Mouse (Mus musculus): Measurements from ENCODE around the gene Nfyc. TPM values are rescaled to one million over a fixed set of nuclear protein-coding genes. Genes with fewer than 3 reads are reported as not detected.
A peak's percentile ranks its signal among the peaks of the same experiment; 100 is the strongest.

The Nfyc gene
- total RNA-seq, 2 experiments from 2014 or later, result 39.3 to 43.5 TPM

DNA sequence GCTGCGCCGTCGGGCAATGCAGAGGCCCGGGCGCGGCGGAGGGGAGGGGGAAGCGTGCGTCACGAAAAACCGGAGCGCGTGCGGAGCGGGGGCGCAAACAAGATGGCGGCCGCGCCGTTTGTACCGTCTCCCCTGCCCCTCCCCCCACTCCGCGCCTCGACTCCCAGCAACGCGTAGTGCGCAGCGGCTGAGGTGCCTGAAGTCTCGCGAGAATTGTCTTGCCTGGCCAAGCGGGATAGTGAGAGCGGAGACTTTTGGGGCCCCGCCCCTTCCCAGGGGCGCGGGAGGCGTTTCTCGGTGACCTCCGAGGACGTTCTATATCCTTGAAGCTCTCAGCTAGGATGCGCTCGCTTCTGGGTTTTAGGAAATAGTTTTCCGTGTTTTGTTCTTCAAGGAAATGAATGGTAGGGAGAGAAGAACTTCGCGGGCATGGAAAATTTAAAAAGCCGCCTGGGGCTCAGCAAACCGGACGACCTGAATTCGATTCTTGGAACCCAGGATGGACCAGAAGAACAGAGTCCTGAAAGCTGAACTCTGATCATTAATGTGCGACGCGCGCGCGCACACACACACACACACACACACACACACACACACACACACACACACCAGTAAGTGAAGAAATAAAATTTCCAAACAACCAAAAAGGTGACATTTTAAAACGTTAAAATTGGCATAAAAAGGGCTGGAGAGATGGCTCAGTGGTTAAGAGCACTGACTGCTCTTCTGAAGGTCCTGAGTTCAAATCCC is 5.6 kb downstream of the Nfyc start:
- DNase-seq, result peak; percentile 98

DNA sequence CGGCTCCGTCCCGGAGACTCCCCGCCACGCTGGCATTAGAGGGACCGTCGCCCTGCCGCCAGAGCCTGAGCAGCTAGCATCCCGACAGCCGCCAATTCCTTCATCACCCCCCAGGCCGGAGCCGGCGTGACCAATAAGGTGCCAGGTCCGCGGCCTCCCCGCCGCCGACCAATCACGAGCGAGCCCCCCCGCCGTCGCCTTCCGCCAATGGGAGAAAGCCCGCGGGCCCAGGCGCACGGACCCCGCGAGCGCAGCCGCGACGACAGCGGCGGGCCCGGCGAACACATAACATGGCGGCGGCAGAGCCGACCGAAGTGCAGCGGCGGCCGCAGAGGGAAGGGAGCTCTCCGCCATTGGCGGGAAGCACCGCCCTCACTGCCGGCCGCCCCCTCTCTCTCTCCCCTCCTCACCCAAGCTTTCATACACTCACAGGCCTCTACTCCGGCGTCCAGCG is 6.2 kb downstream of the Nfyc start:
- DNase-seq, result peak; percentile 97

- DNase-seq, result no peak
These were observed 9.0 kb downstream of the Nfyc start for GRCm38 (mm10) chr4:120822191-120822911.

DNA sequence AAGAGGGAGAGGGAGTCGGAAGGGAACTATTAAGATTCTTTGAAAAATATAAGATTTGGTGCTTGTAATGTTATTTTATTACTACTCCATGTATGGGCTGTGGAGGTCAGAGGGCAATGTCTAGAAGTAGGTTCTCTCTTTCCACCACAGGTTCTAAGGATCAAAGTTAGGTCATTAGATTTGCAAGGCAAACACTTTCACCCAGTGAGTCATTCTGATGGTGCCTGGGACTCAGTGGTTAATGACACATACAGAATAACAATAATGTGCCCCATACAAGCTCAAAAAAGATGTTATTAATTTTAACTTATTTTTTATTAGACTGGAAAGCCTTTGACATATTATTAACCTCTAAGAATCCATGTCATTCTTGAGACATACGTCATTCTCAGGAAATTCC is 11.5 kb downstream of the Nfyc start:
- DNase-seq, result no peak

GRCm38 (mm10) chr4:120819296-120819695 is 12.1 kb downstream of the Nfyc start:
- DNase-seq, result no peak

DNA sequence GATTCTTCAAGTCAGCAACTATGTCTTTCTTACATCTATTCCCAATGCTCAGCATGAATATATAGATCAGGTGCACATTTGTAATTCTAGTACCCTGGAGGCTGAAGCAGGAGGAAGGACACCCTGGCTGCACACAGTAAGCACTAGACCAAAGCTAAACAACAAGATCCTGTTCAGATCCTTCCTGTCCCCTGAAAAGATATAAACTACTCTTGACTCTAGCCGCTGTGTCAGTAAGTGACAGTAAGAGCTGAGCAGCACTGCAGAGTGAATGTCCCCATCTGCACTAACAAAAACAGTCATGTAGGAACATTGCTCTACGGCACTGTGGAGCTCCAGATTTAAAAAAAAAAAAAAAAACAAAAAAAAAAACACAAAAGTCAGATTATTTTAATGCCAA is 13.4 kb downstream of the Nfyc start:
- DNase-seq, result no peak

DNA sequence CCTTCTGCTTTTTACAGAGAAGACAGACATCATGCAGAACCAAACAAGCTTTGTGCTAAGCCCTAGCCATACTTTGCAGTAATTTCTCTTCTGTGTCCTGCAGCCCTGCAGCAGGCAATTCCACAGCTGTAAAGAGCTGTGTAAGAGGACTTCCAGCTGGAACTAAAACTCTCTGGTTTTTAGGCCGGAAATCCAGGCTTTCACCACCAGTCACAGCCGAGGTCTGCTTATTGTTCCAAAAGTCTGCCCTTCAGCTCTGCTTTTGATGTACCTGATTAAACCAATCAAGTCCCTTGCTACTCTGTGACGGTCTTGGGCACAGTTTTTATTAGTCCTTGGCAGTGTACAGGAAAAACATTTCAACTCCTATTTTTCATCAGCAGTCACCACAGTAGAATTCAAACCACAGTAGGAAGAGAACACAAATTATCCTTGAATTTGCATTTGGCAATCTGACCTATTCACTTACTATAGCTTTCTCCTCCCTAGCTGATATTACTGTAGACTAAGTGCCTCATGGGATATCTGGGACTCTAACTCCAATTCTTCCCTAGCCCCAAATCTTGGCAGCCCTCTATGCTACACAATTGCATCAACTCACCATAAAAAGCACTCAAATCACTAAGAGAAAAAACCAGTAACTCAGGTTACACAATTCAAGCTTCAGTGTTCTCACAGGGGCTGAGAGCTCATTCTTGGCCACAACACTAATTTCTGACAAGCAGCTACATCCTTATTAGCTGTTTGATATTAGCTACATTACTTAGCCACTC is 14.2 kb downstream of the Nfyc start:
- no peak for DNase-seq

DNA sequence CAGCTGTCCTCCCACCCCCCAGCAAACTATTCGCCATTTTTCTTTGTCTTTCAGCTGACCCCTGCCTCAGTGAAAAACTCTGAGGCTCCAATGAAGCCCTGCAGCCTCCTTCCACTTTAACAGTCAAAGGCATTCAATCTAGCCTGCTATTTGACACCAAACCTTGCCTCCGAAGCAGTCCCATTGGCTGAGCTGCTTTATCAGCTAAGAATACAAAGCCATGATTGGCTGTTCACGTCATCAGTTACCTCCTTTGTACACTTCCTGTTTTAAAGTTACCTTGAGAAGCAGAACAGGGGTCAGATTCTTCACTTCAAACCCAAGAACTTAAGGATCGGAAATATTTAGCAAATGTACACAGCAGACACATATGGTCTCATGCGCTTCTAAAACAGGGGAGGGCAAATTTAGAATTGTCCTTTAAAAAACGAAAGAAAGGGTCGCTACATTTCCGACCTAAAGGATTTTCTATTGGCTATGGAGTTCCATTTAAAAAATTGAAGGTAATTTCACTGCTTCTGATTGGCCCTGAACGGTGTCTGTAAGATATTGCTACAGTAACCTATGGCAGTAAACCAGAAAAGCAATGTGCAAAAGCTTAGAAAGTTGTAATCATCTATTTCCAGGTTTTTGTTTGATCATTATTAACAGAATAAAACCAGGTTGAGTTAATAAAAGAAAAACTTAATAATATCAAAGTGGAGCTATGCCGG is 15.6 kb downstream of the Nfyc start:
- peak; percentile 77 for DNase-seq

- DNase-seq, result no peak
These were observed 16.2 kb downstream of the Nfyc start for GRCm38 (mm10) chr4:120815163-120815562.

GRCm38 (mm10) chr4:120814171-120814570 is 17.2 kb downstream of the Nfyc start:
- no peak for DNase-seq

- no peak for DNase-seq
These were observed 17.6 kb downstream of the Nfyc start for GRCm38 (mm10) chr4:120813762-120814161.

- no peak for DNase-seq
These were observed 25.6 kb downstream of the Nfyc start for GRCm38 (mm10) chr4:120805816-120806215.

DNA sequence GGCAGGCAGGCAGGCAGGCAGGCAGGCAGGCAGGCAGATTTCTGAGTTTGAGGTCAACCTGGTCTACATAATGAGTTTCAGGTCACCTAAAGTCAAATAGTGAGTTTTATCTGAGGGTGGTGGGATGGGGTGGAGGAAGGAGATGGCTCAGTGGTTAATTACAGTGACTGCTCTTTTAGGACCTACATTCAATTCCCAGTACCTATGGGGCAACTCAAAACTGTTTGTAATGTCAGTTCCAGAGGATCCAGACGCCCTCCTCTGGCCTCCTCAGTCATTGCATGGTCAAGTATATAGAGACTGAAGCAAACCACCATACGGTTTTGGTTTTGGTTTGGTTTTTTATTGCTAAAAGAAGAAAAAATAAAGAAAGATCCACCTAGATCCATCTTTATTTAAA is 29.9 kb downstream of the Nfyc start:
- no peak for DNase-seq

- no peak for DNase-seq
These were observed 30.7 kb downstream of the Nfyc start for GRCm38 (mm10) chr4:120800691-120801090.

- DNase-seq, result no peak
These were observed 31.6 kb downstream of the Nfyc start for GRCm38 (mm10) chr4:120799680-120800166.

- DNase-seq, result no peak
These were observed 33.2 kb downstream of the Nfyc start for GRCm38 (mm10) chr4:120797985-120798725.

DNA sequence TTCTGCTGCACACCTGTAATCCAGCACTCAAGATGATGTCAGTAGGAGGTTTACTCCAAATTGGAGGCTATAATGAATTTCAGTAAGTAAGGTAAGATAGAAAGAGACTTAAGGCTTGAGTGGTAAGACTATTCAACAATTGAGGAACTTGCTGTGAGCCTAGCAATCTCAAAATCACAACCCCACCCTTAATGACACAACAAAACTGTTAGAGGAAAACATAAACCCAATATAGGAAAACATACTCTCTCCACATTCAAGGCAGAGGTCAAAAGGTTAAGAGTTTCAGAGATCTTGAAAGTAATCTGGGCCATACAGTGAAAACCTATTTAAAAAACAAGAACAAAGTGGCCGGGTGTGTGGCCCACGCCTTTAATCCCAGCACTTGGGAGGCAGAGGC is 34.7 kb downstream of the Nfyc start:
- no peak for DNase-seq

DNA sequence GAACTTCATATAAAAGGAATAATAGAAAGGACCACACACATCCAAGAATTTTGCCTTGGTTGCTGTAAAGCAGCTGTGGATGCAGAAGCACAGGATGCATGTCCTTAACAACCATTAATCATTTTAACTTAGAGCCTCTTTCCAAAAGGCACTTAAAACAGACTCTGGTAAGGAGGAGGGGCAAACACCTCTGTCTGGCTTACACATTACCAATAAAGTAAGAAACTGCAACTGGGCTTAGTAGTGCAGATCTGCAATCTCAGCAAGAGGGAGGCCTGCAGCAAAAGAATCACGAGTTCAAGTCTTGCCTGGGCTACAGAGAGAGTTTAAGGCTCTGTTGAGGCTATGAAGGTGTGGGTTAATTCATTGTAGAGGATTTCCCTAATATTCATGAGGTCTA is 35.7 kb downstream of the Nfyc start:
- no peak for DNase-seq

GRCm38 (mm10) chr4:120792918-120793317 is 38.5 kb downstream of the Nfyc start:
- no peak for DNase-seq

DNA sequence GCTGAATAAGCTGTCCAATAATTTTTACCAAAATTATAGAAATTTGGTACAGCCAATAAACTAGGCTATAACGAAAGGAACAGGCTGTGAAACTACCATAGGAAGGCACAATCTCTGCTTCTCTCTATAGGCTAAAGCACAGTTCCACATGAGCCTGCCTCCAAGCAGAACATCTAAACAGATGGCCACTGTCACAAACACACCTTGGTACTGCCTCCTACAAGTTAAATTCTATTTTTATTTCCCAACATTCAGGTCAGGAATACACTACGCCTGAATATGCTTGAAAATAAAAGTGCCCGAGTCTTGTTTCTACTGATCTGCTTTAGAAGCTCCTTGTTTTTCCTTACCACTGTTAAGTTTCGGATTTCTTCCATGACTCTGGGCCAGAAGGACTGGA is 41.3 kb downstream of the Nfyc start:
- no peak for DNase-seq

GRCm38 (mm10) chr4:120755801-120756200 is 75.6 kb downstream of the Nfyc start:
- DNase-seq, result no peak

Data from gastrocnemius, postnatal 25 days (tissue).